Mouse (Mus musculus) ES-E14 (cell line): ENCODE measurements at regions not wholly inside any gene's neighbourhood (a gene's known extent, or its start where the extent isn't known, plus 50 kb on each side); places are given as distances from the start of the nearest gene placed in this dataset.

Experiments
- CHD2 ChIP-seq: IDR thresholded peaks from 2 replicates; pipeline ENCODE4 v1.6.1; 2014; ENCODE audit warnings: mild to moderate bottlenecking, low read depth, low read length, inconsistent platforms
- HCFC1 ChIP-seq: IDR thresholded peaks from 2 replicates; pipeline ENCODE4 v1.6.1; 2012; ENCODE audit warnings: low read length, inconsistent platforms, borderline replicate concordance; ENCODE audit not compliant: insufficient read depth
- MAFK ChIP-seq: IDR thresholded peaks from 2 replicates; pipeline ENCODE4 v1.6.1; 2014; ENCODE audit warnings: mild to moderate bottlenecking, low read depth, low read length, inconsistent platforms; ENCODE audit not compliant: insufficient read depth
- ZC3H11A ChIP-seq: IDR thresholded peaks from 2 replicates; pipeline ENCODE4 v1.6.1; 2012; ENCODE audit warnings: low read depth, mild to moderate bottlenecking, inconsistent platforms, low read length, borderline replicate concordance
- ZNF384 ChIP-seq: IDR thresholded peaks from 2 replicates; pipeline ENCODE4 v1.6.1; 2012; ENCODE audit warnings: low read depth, low read length, inconsistent platforms

DNA sequence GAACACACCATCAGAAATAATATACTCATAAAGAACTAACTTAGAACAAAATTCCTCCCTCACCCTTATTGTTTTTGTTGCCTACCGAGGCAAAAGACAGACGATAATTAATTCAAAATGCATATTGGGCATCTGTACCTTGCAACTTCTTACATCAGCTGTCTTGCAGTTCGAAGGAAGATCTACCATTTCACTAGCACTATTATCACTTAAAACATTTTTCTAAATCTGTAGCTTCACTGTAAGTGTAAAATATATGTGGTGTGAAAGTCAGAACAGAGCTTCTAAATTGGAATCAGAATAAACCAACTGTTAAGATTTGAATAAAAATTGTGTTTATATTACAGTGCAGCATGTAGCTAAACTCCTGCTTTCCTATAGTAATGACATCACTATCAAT, 562.4 kb upstream of the Atp10a start:
- no peak for TF ChIP-seq HCFC1
- TF ChIP-seq CHD2, result no peak
- no peak for TF ChIP-seq ZNF384
- no peak for TF ChIP-seq MAFK
- no peak for TF ChIP-seq ZC3H11A
